Comparison of ENCODE assay signal across 16 mouse cellular contexts in the genomic region with DNA sequence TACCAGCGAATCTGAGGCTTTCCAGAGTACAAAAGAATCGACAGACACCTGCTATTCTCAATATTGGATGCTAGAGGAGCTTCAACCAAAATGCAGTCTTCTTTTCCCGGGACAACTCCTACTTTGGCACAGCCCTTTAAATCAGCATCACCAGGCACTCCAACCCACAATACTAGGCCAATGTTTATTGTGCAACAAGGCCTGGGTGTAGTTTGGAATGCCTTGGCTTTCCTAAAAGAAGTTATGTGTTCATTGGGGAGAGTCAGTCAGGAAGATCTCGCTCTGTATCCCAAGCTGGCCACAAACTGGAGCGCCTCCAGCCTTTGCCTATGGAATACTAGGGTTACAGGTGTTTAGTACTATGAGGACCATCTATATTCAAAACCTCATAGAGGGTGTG. TPM values are rescaled to one million over a fixed set of nuclear protein-coding genes. Genes with fewer than 3 reads are reported as not detected.
DNase-seq lines count a peak whose midpoint lies in the region; ATAC-seq and TF ChIP-seq lines count a peak whose summit lies in the region.
"Had no signal": no experiment of that assay in that cellular context is flagged by ENCODE, and none has a peak within 500 bp of the region (broad histone marks: within the 10 kb centered on the region; RNA-seq: fewer than 3 reads in every experiment).

No protein-coding gene starts in this region.

- no peaks in the 10 kb centered on the region for H3K36me3 ChIP-seq in spleen, adult 2 months (ENCODE audit: control insufficient read depth, insufficient read depth, low read length)
- peaks cover 11% of the 10 kb centered on the region for H3K36me3 ChIP-seq in liver, embryonic 14.5 days (replicated peaks; ENCODE audit: control insufficient read depth, insufficient read depth, low read depth)
- H3K36me3 ChIP-seq: forebrain, embryonic 12.5 days; kidney, embryonic 15.5 days had no signal

- TF ChIP-seq POLR2A in spleen, adult 2 months (IDR thresholded peaks at IDR 0.05; ENCODE audit: low read depth, low read length): no peak

- H3K4me3 ChIP-seq in spleen, adult 2 months (ENCODE audit: extremely low read depth, insufficient read depth, insufficient read length): no peak overlapping the region
- H3K4me3 ChIP-seq in liver, embryonic 14.5 days (ENCODE audit: insufficient read depth in 1 of 2, low read depth in 2 of 2, low read length in 2 of 2): peak overlapping the region in 1 of 2 experiments; percentile 69; a peak in 1 of 4 replicates
- H3K4me3 ChIP-seq: forebrain, embryonic 12.5 days; heart, adult 2 months had no signal

- no peaks in the 10 kb centered on the region for H3K9me3 ChIP-seq in liver, embryonic 14.5 days (ENCODE audit: control insufficient read depth, low read length)
- H3K9me3 ChIP-seq: forebrain, embryonic 12.5 days; kidney, embryonic 15.5 days had no signal

- TF ChIP-seq EP300 in liver, embryonic 14.5 days (IDR thresholded peaks at IDR 0.05; ENCODE audit: low read depth): no peak

- no peak for TF ChIP-seq CTCF in spleen, adult 2 months (IDR thresholded peaks at IDR 0.05; ENCODE audit: extremely low read depth, insufficient read depth, insufficient read length, insufficient replicate concordance)
- no peak for TF ChIP-seq CTCF in liver, embryonic 14.5 days (IDR thresholded peaks at IDR 0.05; ENCODE audit: low read depth)

- no peaks in the 10 kb centered on the region for H3K27me3 ChIP-seq in spleen, adult 2 months (ENCODE audit: control insufficient read depth, insufficient read depth, low read length)
- no peaks in the 10 kb centered on the region for H3K27me3 ChIP-seq in liver, embryonic 14.5 days (ENCODE audit: control insufficient read depth, insufficient read depth, low read length)
- H3K27me3 ChIP-seq: forebrain, embryonic 12.5 days; kidney, embryonic 15.5 days had no signal

- WGBS in spleen, adult 2 months: 91% methylated on average over 5 of the region's 5 CpGs
- WGBS in liver, embryonic 14.5 days (ENCODE audit: insufficient replicate concordance): 81% methylated on average over 5 of the region's 5 CpGs

- intact Hi-C loops in gastrocnemius, postnatal 36 days (cut with DNase I): no loop called here
- intact Hi-C loops in left cerebral cortex, postnatal 14 days (cut with DNase I): no loop called here

- H3K9ac ChIP-seq in liver, embryonic 14.5 days (replicated peaks): peak overlapping the region; percentile 34; the same call in 1 of the 2 replicates
- H3K9ac ChIP-seq: forebrain, embryonic 12.5 days had no signal

- peak overlapping the region; percentile 84 for H3K4me2 ChIP-seq in liver, embryonic 14.5 days (ENCODE audit: low read depth)

- H3K4me1 ChIP-seq in spleen, adult 2 months (ENCODE audit: control insufficient read depth, insufficient read depth, insufficient read length): peaks cover 12% of the 10 kb centered on the region; the same call in 1 of the 2 replicates
- H3K4me1 ChIP-seq in liver, embryonic 14.5 days (replicated peaks; ENCODE audit: control insufficient read depth in 2 of 2, insufficient read depth in 2 of 2, low read length in 1 of 2): peaks cover 27 to 45% of the 10 kb centered on the region in 2 experiments

- H3K27ac ChIP-seq in spleen, adult 2 months (ENCODE audit: insufficient read depth, low read length): 0 out of 2 replicates have a peak overlapping the region, but pooled peaks have one; percentile 7
- H3K27ac ChIP-seq in liver, embryonic 14.5 days: peak overlapping the region; percentile 39; the same call in 1 of the 2 replicates
- H3K27ac ChIP-seq: forebrain, embryonic 12.5 days; heart, adult 2 months had no signal

- peak; percentile 27 for DNase-seq in gastrocnemius, postnatal 25 days
- no peak for DNase-seq in gastrocnemius, postnatal 36 days
- no peak for DNase-seq in spleen, adult 2 months (ENCODE audit: low read depth in 1 of 2, low spot score in 2 of 2)
- DNase-seq in spleen, postnatal 4 days (ENCODE audit: low spot score in 2 of 2): no peak
- DNase-seq in liver, embryonic 14.5 days (ENCODE audit: low read depth in 3 of 3, low spot score in 3 of 3): no peak
- DNase-seq in left cerebral cortex, adult 9 months (ENCODE audit: low spot score in 2 of 2): no peak
- no peak for DNase-seq in left cerebral cortex, postnatal 14 days (ENCODE audit: low spot score in 2 of 2)
- DNase-seq in left cerebral cortex, adult 11 months (ENCODE audit: low spot score): no peak
- DNase-seq: adrenal gland, postnatal 36 days; midbrain, embryonic 14.5 days; retina, postnatal 1 day; thymus, adult 2 months had no signal

- ATAC-seq in liver, embryonic 14.5 days (ENCODE audit: insufficient read depth): no peak
- ATAC-seq: CD4-positive, CD25-positive, alpha-beta regulatory T cell, adult 4 months had no signal

RNA-seq across cellular contexts. Expression of a gene that starts 1.5 kb away (rescaled TPM):
- 1 to 10 TPM; 8.8 to 8.9 TPM for total RNA-seq in gastrocnemius, postnatal 25 days (2021)
- 1 to 10 TPM; 7.6 to 9.7 TPM for total RNA-seq in gastrocnemius, postnatal 36 days (2021)
- 30.5 and 45.5 TPM in 2 replicates for polyA plus RNA-seq in spleen, adult 2 months (2012; rRNA removed)
- polyA plus RNA-seq in liver, embryonic 14.5 days (2012; rRNA removed): 30.0 and 35.5 TPM in 2 replicates
- 26.7 and 34.5 TPM in 2 replicates for polyA plus RNA-seq in liver, embryonic 14.5 days (2014; fragmentation: Nextera tagmentation; extraction: Ambion mirVana)
- 10 to 100 TPM; 65.9 to 68.5 TPM for total RNA-seq in left cerebral cortex, postnatal 14 days (2021)

Comparison
In these comparisons a context has a peak if more than half of its experiments do, and no peak if none do; other contexts are left out.
1. RNA of a gene that starts 1.5 kb away (total RNA-seq): 65.9 to 68.5 TPM in left cerebral cortex, postnatal 14 days; 7.6 to 9.7 TPM in gastrocnemius, postnatal 36 days and 8.8 to 8.9 TPM in gastrocnemius, postnatal 25 days; every median in the first group is over 4 times any median in the second.